Mouse (Mus musculus): Measurements from ENCODE around the gene Gsta3.

GRCm38 (mm10) chr1:21256391-21256790 lies 16.0 kb downstream of the Gsta3 start:
- TF ChIP-seq POLR2A (IDR thresholded peaks at IDR 0.05; ENCODE audit: insufficient read depth, low read depth, low read length) (no peak), CTCF (IDR thresholded peaks at IDR 0.05; ENCODE audit: insufficient read depth, low read depth, low read length) (no peak)

All from olfactory bulb, adult 2 months (tissue).